Mouse (Mus musculus) natural killer cell, adult 2 months (primary cell): ENCODE data around the gene Gm47289.

Source experiments
- DNase-seq, 2 experiments: peaks; one replicate each; pipeline ENCODE4 v3.0.0; 2022; ENCODE audit warnings: low spot score in 2 of 2

The Gm47289 gene

GRCm38 (mm10) chr9:119158861-119159260 is at the start of gene Gm47289:
Gm47289 (plus strand) TSS chr9:119159161.
- DNase-seq, result no peak

GRCm38 (mm10) chr9:119109685-119110353 is 49.1 kb upstream of the Gm47289 start:
- no peak for DNase-seq

DNA sequence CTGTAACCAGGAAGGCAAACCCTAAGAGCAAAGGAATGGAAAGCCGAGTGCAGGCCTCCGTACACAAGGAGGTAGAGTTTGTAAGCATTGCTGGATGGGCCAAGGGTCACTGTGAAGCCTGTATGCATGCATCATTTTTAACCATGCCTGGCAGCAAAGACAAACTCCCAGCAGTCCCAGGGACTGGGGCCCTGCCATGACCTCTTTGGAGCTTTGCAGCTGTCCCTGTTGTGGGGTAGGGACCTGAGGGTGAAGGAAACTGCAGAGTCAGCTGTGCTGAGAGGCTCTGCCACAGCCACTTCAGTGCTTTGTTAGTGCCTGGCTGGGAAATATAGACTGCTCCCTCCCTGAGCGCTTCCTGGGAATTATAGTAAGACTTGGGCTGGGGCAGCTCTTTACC is 48.3 kb upstream of the Gm47289 start:
- no peak for DNase-seq

DNA sequence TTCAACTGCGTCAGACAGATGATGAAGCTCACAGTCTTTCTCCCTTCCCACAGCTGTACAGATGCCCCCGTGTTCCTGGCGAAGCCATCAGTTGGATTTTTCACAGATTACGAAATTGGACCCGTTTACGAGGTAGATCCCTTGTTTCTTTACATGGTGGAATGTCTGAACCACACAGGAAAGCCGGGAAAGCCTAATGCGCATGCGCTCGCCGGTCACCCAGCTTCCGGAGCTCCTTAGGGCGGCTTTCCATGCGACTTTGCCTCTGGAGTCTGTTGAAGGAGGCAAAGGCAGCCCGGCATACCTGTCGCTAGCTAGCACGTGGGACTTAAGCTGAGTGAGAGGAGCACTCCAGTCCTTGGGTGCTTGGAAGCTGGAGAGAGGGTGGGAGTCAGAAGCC is 44.0 kb upstream of the Gm47289 start:
- no peak for DNase-seq

- DNase-seq, result no peak
Measured at GRCm38 (mm10) chr9:119119409-119120167, 39.4 kb upstream of the Gm47289 start.

DNA sequence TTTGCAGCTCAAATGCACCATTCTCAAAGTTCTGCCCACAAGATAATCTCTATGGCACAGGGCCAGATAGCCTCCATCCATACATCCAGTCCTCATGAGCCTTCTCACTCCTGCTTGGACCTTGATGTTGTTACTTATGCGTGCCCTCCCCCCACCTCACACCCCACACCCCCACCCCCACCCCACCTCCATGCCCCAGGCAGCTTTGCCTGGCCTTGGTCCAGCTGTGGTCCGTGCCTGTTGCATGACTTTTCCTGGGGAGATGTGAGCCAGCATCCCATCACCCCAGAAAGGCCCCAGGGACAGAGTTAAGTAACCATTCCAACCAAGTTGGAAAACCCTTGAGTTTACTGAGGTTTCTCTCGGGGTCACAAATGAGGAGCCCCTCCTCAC is 38.8 kb upstream of the Gm47289 start:
- DNase-seq, result no peak

DNA sequence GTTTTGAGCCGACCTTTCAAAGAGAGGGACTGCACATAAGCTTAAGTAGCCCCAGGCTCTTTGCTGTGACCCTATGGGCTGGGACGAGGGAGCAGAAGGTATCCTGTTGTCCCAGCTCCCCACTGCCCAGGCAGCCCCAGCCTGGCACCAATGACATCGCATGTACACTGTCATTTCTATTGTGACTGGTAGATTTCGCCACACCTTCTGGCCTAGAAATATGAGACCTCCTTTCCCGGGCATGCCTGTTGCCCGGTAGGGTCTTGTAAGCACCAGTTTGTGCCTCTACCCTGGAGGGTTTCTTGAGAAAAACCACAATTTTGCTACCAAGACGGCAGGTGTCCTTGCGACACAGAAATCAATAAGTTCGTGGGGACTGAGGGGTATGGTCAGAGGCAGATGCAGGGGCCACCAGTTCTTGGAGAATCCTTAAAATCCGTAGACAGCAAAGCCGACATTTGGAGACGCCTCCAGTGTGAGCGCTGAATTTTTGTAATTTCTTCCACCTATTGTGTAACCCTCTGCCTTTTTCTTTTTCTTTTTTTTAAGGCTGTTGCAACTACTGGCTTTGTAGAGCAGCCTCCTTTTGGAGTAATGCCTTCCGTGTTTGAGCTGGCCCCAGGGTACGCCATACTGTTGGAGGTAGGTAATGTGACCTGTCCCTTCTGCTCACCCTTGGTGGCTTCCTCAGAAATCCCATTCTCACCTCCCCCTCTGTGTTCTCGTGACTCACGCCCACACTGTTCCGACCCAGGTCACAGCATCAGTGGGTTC is 36.2 kb upstream of the Gm47289 start:
- no peak for DNase-seq

- no peak for DNase-seq
Measured at GRCm38 (mm10) chr9:119128436-119129181, 30.4 kb upstream of the Gm47289 start.

GRCm38 (mm10) chr9:119130692-119131091 is 28.3 kb upstream of the Gm47289 start:
- DNase-seq, result no peak

GRCm38 (mm10) chr9:119138836-119139235 is 20.1 kb upstream of the Gm47289 start:
- DNase-seq, result no peak

DNA sequence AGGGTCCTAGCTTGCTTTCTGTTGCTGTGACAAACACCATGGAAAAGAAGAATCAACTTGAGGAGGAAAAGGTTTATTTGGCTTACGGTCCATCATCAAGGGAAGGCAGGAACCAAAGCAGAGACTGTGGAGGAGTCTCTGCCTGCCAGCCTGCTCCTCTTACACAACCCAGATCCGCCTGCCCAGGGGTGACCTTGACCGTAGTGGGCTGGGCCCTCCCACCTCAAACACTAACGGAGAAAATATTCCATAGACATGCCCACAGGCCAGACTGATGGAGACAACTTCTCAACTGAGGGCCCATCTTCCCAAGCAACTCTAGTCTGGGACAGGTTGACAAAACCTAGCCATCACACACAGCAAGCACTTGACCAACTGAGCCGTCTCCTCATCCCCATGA is 16.9 kb upstream of the Gm47289 start:
- no peak for DNase-seq

- DNase-seq, result no peak
Measured at GRCm38 (mm10) chr9:119143372-119143771, 15.6 kb upstream of the Gm47289 start.

DNA sequence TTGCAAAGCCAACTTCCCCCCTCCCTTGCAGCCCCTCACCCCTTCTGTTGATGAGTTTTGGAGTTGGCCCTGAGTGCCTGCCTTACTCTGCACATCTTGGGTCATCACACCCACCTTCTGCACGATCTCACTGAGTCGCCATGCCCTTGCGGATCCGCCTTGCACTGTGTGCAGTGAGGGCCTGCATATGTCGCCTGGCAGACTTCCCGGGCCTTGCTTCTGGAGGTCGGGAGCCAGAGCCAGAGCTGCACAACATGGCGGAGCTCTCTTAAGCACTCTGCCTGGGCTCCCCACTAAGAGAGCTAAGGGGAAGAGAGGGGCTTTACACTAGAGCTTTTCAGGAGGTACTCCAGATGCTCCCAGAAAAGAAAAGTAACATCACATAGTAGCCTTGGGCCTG is 14.3 kb upstream of the Gm47289 start:
- DNase-seq, result no peak

DNA sequence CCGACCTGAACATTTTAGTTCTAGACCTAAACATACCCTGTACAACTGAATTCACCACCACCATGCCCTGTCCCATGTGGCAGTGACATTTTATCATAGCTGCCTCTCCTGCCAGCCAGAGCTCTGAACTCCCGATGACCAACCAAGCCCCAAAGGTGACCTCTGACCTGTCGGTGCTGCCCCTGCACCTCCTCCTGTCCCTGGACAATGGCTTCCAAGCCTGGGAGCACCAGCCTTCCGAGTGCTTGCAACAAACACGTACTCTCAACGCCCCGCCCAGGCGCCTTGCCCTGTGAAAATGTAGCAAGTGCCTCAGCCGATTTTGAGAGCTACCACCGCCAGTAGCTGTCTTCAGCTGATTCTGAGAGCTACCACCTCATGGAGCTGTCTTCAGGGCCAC is 13.8 kb upstream of the Gm47289 start:
- no peak for DNase-seq

GRCm38 (mm10) chr9:119145638-119146037 is 13.3 kb upstream of the Gm47289 start:
- DNase-seq, result no peak

DNA sequence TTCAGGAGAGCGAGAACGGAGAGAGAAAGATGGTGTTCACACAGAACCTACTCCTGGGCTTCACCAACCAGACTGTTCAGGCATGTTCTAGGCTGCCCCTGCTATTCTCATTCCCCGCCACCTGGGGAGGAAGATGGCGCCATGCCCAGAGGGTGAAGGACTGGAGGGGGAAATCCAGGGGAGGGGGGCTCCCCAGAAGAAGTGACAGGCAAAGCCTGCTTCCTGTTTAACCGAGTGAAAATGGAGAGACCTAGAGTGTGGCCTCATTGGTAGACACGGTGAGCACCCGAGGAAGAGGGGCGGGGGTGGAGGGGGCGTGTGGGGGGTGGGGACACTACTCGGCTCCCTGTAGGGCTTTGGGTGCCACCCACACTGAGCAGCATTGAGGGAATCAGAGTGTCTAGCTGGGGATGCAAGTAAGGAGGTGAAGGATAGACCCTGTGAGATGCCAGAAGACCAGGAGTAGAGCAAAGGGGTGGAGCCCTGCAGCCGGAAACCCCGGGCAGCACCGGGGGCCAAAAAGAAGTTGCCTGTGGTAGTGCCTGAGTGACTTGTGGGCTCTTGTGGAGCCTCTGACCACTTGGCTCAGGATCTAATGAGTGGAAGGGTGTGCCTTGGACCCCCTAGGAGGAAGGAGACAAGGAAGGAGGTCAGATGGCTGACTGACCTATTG is 12.7 kb upstream of the Gm47289 start:
- DNase-seq, result no peak

DNA sequence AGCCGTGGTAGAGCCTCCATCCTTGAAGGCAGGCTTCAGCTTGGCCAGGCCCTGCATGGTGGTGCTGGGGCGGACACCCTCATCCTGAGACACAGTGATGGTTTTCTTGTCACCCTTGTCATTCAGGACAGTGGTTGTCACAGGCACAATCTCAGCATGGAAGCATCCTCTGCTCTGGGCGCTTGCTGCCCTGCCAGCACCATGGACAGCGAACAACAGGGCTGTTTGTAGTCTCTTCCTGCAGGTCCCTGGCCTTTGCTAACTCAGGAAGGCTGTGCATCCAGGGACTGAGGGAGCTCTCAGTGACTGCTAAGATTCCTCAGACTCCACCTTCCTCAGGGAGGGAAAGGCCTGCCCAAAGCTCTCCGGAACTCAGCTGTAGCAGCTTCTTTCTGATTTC is 9.4 kb upstream of the Gm47289 start:
- DNase-seq, result no peak

GRCm38 (mm10) chr9:119151751-119152150 is 7.2 kb upstream of the Gm47289 start:
- DNase-seq, result no peak

- DNase-seq, result no peak
Measured at GRCm38 (mm10) chr9:119155416-119155815, 3.5 kb upstream of the Gm47289 start.

DNA sequence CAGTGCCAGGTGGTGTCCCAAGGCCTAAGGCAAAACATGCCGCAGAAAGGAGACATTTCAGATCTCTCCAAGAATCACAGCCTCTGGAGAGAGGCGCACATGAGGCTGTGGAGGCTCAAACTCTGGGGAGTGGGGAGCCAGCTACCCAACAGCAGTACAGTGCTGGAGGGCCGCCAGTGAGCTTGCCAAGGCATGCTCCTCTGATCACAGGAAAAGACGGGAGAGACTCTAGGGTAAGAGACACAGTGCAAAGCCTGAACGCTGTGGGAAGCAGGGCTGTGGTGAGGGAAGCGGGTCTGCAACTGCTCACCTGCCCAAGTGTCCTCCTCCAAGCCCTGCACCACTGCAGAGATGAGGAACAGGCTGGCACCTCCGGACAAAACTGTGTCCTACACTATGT is 3.1 kb upstream of the Gm47289 start:
- no peak for DNase-seq
